Mouse (Mus musculus): Measurements from ENCODE around the gene Slc26a6. TPM values are rescaled to one million over a fixed set of nuclear protein-coding genes. Genes with fewer than 3 reads are reported as not detected.

Slc26a6 gene
- polyA plus RNA-seq, 1 experiment = 0.26 TPM

DNA sequence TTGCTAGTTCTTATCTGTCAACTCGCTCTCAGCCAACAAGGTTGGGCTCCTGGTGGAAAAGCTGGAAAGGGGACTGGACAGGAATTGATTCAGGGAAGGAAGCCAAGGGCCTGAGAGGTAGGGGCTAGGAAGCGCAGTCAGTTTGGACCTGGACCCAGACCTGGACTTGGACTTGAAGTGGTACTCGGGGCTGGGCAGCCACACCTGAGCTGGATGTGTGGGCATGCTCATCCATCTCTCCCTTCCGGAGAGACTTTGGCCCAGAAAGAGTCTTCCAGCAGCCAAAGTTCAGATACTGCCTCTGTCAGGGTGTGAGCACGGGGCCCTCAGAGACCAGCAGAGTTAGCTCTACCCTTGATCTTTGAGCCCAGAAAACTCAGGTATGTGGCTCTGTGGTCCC is 2.3 kb downstream of the Slc26a6 start:
- Histone ChIP-seq H3K4me1 (ENCODE audit: control insufficient read depth) (peaks cover 24% of the 10 kb centered on the region), H3K4me3 (replicated peaks) (no peak overlapping the region), H3K27me3 (ENCODE audit: control insufficient read depth) (no peaks in the 10 kb centered on the region), H3K36me3 (ENCODE audit: control insufficient read depth) (peaks cover 7% of the 10 kb centered on the region; the same call in 1 of the 2 replicates), H3K9me3 (ENCODE audit: control insufficient read depth, low read length) (no peaks in the 10 kb centered on the region)
- TF ChIP-seq TAL1 (IDR thresholded peaks at IDR 0.05; ENCODE audit: low read length) (no peak), GATA1 (IDR thresholded peaks at IDR 0.05; ENCODE audit: low read length) (no peak)

DNA sequence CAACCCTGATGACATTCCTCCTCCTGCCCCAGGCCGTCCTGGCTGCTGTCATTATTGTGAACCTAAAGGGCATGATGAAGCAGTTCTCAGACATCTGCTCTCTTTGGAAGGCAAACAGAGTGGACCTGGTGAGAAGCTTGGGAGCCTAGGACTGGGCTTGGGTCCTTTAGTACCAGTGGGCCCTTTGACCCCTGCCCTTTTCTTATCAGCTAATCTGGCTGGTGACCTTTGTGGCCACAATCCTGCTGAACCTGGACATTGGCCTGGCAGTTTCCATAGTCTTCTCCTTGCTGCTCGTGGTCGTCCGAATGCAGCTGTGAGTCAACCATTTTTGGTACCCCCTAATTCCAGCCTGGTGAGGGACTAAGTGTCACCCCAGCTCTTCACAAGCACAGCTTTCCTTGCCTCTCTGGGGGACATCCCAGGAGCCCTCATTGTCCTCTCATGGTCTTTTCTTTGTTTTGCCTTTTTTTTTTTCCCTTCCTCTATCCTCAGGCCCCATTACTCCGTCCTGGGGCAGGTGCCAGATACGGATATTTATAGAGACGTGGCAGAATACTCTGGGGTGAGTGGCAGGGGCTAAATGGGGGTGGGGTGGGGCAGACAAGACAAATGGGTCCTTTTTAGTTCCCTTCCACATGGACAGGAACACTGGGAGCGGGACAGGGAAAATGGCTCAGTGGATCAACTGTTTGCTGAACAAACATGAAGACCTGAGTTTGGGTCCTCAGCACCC is 5.9 kb downstream of the Slc26a6 start:
- Histone ChIP-seq H3K9me3 (ENCODE audit: control insufficient read depth, low read length) (no peaks in the 10 kb centered on the region), H3K36me3 (ENCODE audit: control insufficient read depth) (peaks cover 7% of the 10 kb centered on the region; the same call in 1 of the 2 replicates), H3K4me1 (ENCODE audit: control insufficient read depth) (peaks cover 12% of the 10 kb centered on the region), H3K27me3 (ENCODE audit: control insufficient read depth) (no peaks in the 10 kb centered on the region), H3K4me3 (replicated peaks) (no peak overlapping the region)
- TF ChIP-seq GATA1 (IDR thresholded peaks at IDR 0.05; ENCODE audit: low read length) = no peak

DNA sequence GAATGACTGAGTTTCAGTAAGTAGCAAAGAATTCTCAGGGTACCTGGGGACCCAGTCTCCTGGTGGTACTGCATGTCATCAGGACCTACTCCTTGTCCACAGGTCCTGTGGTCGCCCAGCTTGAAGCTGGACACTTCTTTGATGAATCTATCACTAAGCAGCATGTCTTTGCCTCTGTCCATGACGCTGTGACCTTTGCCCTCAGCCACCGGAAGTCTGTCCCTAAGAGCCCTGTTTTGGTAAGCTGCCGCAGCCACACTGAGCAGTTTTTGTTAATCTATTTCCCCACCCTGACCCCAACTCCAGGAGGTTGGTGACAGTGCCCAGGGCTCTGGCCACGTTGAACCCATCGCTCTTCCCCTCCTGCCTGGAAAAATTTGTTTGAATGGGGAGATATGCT is 59.2 kb downstream of the Slc26a6 start:
- no peaks in the 10 kb centered on the region for H3K36me3 ChIP-seq (ENCODE audit: control insufficient read depth)
- TF ChIP-seq GATA1 (IDR thresholded peaks at IDR 0.05; ENCODE audit: low read length) (no peak), TAL1 (IDR thresholded peaks at IDR 0.05; ENCODE audit: low read length) (no peak)
- no peaks in the 10 kb centered on the region for H3K4me1 ChIP-seq (ENCODE audit: control insufficient read depth)
- no peak overlapping the region for H3K4me3 ChIP-seq (replicated peaks)
- H3K9me3 ChIP-seq (ENCODE audit: control insufficient read depth, low read length) = no peaks in the 10 kb centered on the region
- H3K27me3 ChIP-seq (ENCODE audit: control insufficient read depth) = no peaks in the 10 kb centered on the region

DNA sequence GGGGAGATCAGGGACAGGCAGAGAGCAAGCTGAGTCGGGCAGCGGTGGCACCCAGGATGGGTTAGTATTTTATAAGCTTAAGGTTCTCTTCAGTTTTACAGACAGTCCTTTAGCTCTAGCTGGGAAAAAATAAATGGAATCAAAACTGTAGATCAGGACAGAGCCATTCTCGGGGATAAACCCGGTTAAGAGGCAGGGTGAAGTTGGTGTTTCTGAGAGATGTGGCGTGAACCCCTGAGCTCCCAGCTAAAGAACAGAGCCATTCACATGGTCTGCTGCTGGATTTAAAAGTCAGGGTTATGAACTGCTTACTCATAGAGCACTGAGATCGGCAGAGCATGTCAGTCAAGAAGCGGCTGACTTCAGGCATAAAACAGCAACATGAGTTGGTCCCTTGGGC is 60.1 kb downstream of the Slc26a6 start:
- Histone ChIP-seq H3K4me1 (ENCODE audit: control insufficient read depth) (no peaks in the 10 kb centered on the region), H3K36me3 (ENCODE audit: control insufficient read depth) (no peaks in the 10 kb centered on the region), H3K4me3 (replicated peaks) (no peak overlapping the region), H3K27me3 (ENCODE audit: control insufficient read depth) (no peaks in the 10 kb centered on the region), H3K9me3 (ENCODE audit: control insufficient read depth, low read length) (no peaks in the 10 kb centered on the region)
- TF ChIP-seq TAL1 (IDR thresholded peaks at IDR 0.05; ENCODE audit: low read length) (no peak), GATA1 (IDR thresholded peaks at IDR 0.05; ENCODE audit: low read length) (no peak)

DNA sequence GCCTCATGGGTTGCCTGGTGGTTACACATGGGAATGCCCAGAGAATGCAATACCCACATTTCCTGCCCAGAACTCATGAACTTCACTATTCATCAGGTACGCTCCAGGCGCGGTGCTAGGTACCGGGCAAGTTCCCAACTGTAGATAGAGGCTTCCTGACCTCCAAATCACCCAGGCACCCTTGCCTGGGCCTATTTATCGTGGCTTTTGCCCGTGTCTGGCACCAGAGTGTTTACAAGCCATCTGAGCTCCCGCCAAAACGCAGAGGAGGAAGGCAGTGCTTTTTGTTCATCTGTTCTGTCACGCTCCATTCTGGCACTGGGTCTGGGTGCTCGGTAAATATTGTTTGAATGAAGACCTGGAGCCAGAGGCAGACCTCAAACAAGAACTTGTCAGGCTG is 60.5 kb downstream of the Slc26a6 start:
- H3K4me3 ChIP-seq (replicated peaks) = no peak overlapping the region
- H3K4me1 ChIP-seq (ENCODE audit: control insufficient read depth) = no peaks in the 10 kb centered on the region
- H3K36me3 ChIP-seq (ENCODE audit: control insufficient read depth) = no peaks in the 10 kb centered on the region
- no peaks in the 10 kb centered on the region for H3K27me3 ChIP-seq (ENCODE audit: control insufficient read depth)
- TF ChIP-seq TAL1 (IDR thresholded peaks at IDR 0.05; ENCODE audit: low read length) (no peak), GATA1 (IDR thresholded peaks at IDR 0.05; ENCODE audit: low read length) (no peak)
- H3K9me3 ChIP-seq (ENCODE audit: control insufficient read depth, low read length) = no peaks in the 10 kb centered on the region

DNA sequence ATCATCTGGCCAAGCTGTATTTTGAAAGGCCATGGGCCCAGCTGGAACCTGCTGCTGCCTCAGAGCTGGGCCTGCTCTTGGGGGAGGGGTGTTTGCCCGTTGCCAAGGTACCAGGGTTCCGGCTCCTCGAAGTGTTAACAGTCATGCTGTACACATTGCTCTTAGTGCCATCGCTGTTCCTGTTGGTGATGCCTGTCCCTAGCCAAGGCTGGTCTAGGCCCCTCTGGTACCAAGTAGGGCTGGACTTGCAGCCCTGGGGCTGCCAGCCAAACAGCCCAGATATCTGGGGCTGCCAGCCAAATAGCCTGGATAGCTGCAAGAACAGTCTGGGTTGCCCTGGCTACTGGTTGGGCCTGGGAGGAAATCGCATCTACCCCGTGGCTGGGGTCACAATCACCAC is 61.4 kb downstream of the Slc26a6 start, which contains the start of gene Tmem89:
Tmem89 (plus strand) TSS at position 129 of the 400 bp plus-strand sequence.
- no peak for TF ChIP-seq TAL1 (IDR thresholded peaks at IDR 0.05; ENCODE audit: low read length)
- no peak for TF ChIP-seq GATA1 (IDR thresholded peaks at IDR 0.05; ENCODE audit: low read length)
- Histone ChIP-seq H3K27me3 (ENCODE audit: control insufficient read depth) (no peaks in the 10 kb centered on the region), H3K36me3 (ENCODE audit: control insufficient read depth) (no peaks in the 10 kb centered on the region), H3K9me3 (ENCODE audit: control insufficient read depth, low read length) (no peaks in the 10 kb centered on the region), H3K4me3 (replicated peaks) (no peak within 1 kb of the TSS), H3K4me1 (ENCODE audit: control insufficient read depth) (no peaks in the 10 kb centered on the region)

DNA sequence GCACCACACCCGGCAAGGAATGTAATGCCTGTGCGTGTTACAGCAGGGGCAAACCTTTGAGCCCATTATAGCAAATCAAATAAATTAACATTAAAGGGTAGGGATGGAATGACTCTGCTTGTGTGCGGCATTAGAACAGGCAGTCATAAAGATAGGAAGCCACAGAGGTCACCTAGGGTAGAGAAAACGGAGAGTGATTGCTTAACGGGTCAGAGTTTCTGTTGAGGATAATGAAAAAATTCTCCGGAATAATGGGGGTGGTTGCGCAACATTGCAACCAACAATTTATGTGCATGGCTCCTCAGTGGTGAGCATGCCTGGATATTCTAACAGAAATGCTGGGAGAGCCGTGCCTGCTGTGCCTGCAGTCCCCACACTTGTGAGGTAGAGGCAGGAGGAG is 72.8 kb downstream of the Slc26a6 start:
- Histone ChIP-seq H3K36me3 (ENCODE audit: control insufficient read depth) (no peaks in the 10 kb centered on the region), H3K27me3 (ENCODE audit: control insufficient read depth) (peaks cover 10% of the 10 kb centered on the region), H3K4me1 (ENCODE audit: control insufficient read depth) (no peaks in the 10 kb centered on the region), H3K4me3 (replicated peaks) (no peak overlapping the region), H3K9me3 (ENCODE audit: control insufficient read depth, low read length) (no peaks in the 10 kb centered on the region)
- TF ChIP-seq GATA1 (IDR thresholded peaks at IDR 0.05; ENCODE audit: low read length) (no peak), TAL1 (IDR thresholded peaks at IDR 0.05; ENCODE audit: low read length) (no peak)

DNA sequence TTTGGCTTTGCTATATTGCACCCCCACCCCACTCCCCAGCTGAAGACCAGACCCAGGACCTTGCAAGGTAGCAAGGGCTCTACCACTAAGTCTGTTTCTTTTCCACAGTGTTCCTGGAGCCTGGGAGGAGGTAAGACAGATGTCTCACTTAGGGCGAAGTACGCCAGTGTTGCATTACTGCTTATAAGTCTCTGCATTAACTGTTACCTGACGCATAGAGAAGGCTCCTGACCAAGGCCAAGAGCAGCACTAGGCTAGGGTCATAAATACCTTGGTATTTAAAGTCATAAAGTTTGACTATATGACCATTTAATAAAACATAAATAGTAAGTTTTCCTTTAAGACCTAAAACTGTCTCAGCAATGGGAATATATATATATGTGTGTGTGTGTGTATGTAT is 75.3 kb downstream of the Slc26a6 start:
- no peak overlapping the region for H3K4me3 ChIP-seq (replicated peaks)
- H3K9me3 ChIP-seq (ENCODE audit: control insufficient read depth, low read length) = no peaks in the 10 kb centered on the region
- TF ChIP-seq TAL1 (IDR thresholded peaks at IDR 0.05; ENCODE audit: low read length) = no peak
- no peak for TF ChIP-seq GATA1 (IDR thresholded peaks at IDR 0.05; ENCODE audit: low read length)
- no peaks in the 10 kb centered on the region for H3K36me3 ChIP-seq (ENCODE audit: control insufficient read depth)
- H3K27me3 ChIP-seq (ENCODE audit: control insufficient read depth) = peaks cover 8% of the 10 kb centered on the region; the same call in 1 of the 2 replicates
- H3K4me1 ChIP-seq (ENCODE audit: control insufficient read depth) = no peaks in the 10 kb centered on the region

DNA sequence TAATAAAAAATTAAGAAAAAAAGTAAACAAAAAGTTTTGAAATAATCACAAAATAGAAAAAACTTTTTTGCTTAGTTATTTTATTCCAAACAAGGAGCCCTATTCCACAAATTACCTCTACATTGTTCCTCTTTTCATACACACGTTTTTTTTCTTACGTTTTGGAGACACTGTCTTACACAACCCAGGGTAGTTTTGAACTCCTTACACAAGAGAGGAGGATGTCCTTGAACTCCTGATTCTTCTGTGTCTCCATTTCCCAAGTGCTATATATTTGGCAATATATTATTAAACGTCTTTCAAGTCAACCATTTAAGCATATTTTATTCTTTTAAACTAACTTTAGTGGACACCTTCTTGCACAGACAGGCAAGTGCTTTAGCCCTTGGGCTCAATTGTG is 82.9 kb downstream of the Slc26a6 start:
- Histone ChIP-seq H3K4me3 (replicated peaks) (peak overlapping the region; percentile 76), H3K9me3 (ENCODE audit: control insufficient read depth, low read length) (no peaks in the 10 kb centered on the region), H3K27me3 (ENCODE audit: control insufficient read depth) (no peaks in the 10 kb centered on the region), H3K4me1 (ENCODE audit: control insufficient read depth) (peaks cover 23% of the 10 kb centered on the region), H3K36me3 (ENCODE audit: control insufficient read depth) (peaks cover 30% of the 10 kb centered on the region)
- TF ChIP-seq GATA1 (IDR thresholded peaks at IDR 0.05; ENCODE audit: low read length) (no peak), TAL1 (IDR thresholded peaks at IDR 0.05; ENCODE audit: low read length) (no peak)

All from erythroblast, embryonic 14.5 days (primary cell).